Mouse (Mus musculus) MEL (cell line): Measurements from ENCODE around the gene Fbxl5. TPM values are rescaled to one million over a fixed set of nuclear protein-coding genes. Genes with fewer than 3 reads are reported as not detected.
A peak's percentile ranks its signal among the peaks of the same experiment; 100 is the strongest.

Experiments used
- DNase-seq: peaks from one replicate; pipeline ENCODE4 v3.0.0; 2011; ENCODE audit warnings: low read depth, low spot score
- H3K27ac ChIP-seq: 2 replicates; pipeline ENCODE4 v1.5.1; 2012; ENCODE audit warnings: low read depth, mild to moderate bottlenecking, control low read depth, low read length, moderate library complexity; ENCODE audit not compliant: control insufficient read depth
- H3K27me3 ChIP-seq, 2 experiments: fragments of 150-350 bp in 1 of 2; sonication (generic) in 1 of 2; 2 replicates each; pipeline ENCODE4 v1.6.1; 2012; ENCODE audit warnings: low read length in 2 of 2, mild to moderate bottlenecking in 2 of 2, improper control_type of control experiment in 1 of 2, moderate library complexity in 1 of 2; ENCODE audit not compliant: insufficient read depth in 2 of 2, control insufficient read depth in 1 of 2
- H3K36me3 ChIP-seq, 2 experiments: 2 replicates each; pipeline ENCODE4 v1.6.1; 2012 to 2014; ENCODE audit warnings: low read length in 2 of 2, improper control_type of control experiment in 1 of 2, inconsistent platforms in 1 of 2, mild to moderate bottlenecking in 1 of 2; ENCODE audit not compliant: insufficient read depth in 2 of 2, control insufficient read depth in 1 of 2
- H3K4me1 ChIP-seq, 2 experiments: fragments of 150-350 bp in 1 of 2; sonication (generic) in 1 of 2; 2 replicates each; pipeline ENCODE4 v1.6.1; 2012; ENCODE audit warnings: low read length in 2 of 2, improper control_type of control experiment in 1 of 2, mild to moderate bottlenecking in 1 of 2; ENCODE audit not compliant: insufficient read depth in 2 of 2, control insufficient read depth in 1 of 2
- H3K4me3 ChIP-seq, 2 experiments: fragments of 150-350 bp in 1 of 2; sonication (generic) in 1 of 2; 2 replicates each; pipeline ENCODE4 v1.5.1; 2012; ENCODE audit warnings: low read depth in 2 of 2, low read length in 2 of 2, mild to moderate bottlenecking in 2 of 2, moderate library complexity in 2 of 2, control low read depth in 1 of 2, improper control_type of control experiment in 1 of 2; ENCODE audit not compliant: control insufficient read depth in 1 of 2, insufficient read depth in 1 of 2
- H3K79me2 ChIP-seq: 2 replicates; pipeline ENCODE4 v1.6.1; 2012; ENCODE audit warnings: mild to moderate bottlenecking, low read length, moderate library complexity; ENCODE audit not compliant: control insufficient read depth, poor library complexity, insufficient read depth
- H3K9ac ChIP-seq: 2 replicates; pipeline ENCODE4 v1.6.1; 2012; ENCODE audit warnings: low read depth, mild to moderate bottlenecking, control low read depth, low read length, moderate library complexity; ENCODE audit not compliant: control insufficient read depth, poor library complexity, severe bottlenecking
- H3K9me3 ChIP-seq: fragments of 150-350 bp; sonication (generic); replicated peaks from 2 replicates; pipeline ENCODE4 v1.6.1; 2012; ENCODE audit warnings: mild to moderate bottlenecking, low read length, improper control_type of control experiment, moderate library complexity; ENCODE audit not compliant: insufficient read depth
- CHD2 ChIP-seq: IDR thresholded peaks from 2 replicates; pipeline ENCODE4 v1.6.1; 2011; ENCODE audit warnings: low read length, improper control_type of control experiment
- E2F4 ChIP-seq: IDR thresholded peaks from 2 replicates; pipeline ENCODE4 v1.6.1; 2011; ENCODE audit warnings: low read depth, low read length, improper control_type of control experiment, borderline replicate concordance
- ELF1 ChIP-seq: IDR thresholded peaks from 2 replicates; pipeline ENCODE4 v1.6.1; 2014; ENCODE audit warnings: low read depth, mild to moderate bottlenecking, inconsistent platforms, low read length, improper control_type of control experiment, moderate library complexity
- GABPA ChIP-seq: IDR thresholded peaks from 2 replicates; pipeline ENCODE4 v1.6.1; 2012; ENCODE audit warnings: low read depth, mild to moderate bottlenecking, inconsistent platforms, low read length, improper control_type of control experiment, moderate library complexity
- GATA1 ChIP-seq: IDR thresholded peaks from 2 replicates; pipeline ENCODE4 v1.6.1; 2011; ENCODE audit warnings: low read depth, low read length, improper control_type of control experiment
- HCFC1 ChIP-seq: IDR thresholded peaks from 2 replicates; pipeline ENCODE4 v1.6.1; 2012; ENCODE audit warnings: low read depth, mild to moderate bottlenecking, inconsistent platforms, low read length, improper control_type of control experiment, moderate library complexity
- JUND ChIP-seq: IDR thresholded peaks from 2 replicates; pipeline ENCODE4 v1.6.1; 2011; ENCODE audit warnings: low read depth, mild to moderate bottlenecking, improper control_type of control experiment, low read length
- KAT2A ChIP-seq: conservative IDR thresholded peaks from 2 replicates; pipeline ENCODE4 v1.6.1; 2012; ENCODE audit warnings: low read depth, low read length, improper control_type of control experiment, inconsistent platforms
- MEF2A ChIP-seq: IDR thresholded peaks from 2 replicates; pipeline ENCODE4 v1.6.1; 2014; ENCODE audit warnings: low read depth, mild to moderate bottlenecking, inconsistent platforms, low read length, improper control_type of control experiment; ENCODE audit not compliant: poor library complexity, insufficient replicate concordance, severe bottlenecking; ENCODE audit errors: extremely low read depth
- MXI1 ChIP-seq: IDR thresholded peaks from 2 replicates; pipeline ENCODE4 v1.6.1; 2011; ENCODE audit warnings: mild to moderate bottlenecking, low read depth, low read length, improper control_type of control experiment
- MYB ChIP-seq: IDR thresholded peaks from 2 replicates; pipeline ENCODE4 v1.6.1; 2011; ENCODE audit warnings: mild to moderate bottlenecking, low read depth, low read length, improper control_type of control experiment
- NELFE ChIP-seq: IDR thresholded peaks from 2 replicates; pipeline ENCODE4 v1.6.1; 2011; ENCODE audit warnings: low read depth, low read length, improper control_type of control experiment
- POLR2A ChIP-seq, 2 experiments: IDR thresholded peaks; 2 replicates each; pipeline ENCODE4 v1.6.1; 2011 to 2012; ENCODE audit warnings: low read length in 2 of 2, mild to moderate bottlenecking in 2 of 2, control low read depth in 1 of 2, improper control_type of control experiment in 1 of 2, low read depth in 1 of 2, moderate library complexity in 1 of 2; ENCODE audit not compliant: control insufficient read depth in 1 of 2, insufficient read depth in 1 of 2, poor library complexity in 1 of 2
- SIN3A ChIP-seq: IDR thresholded peaks from 2 replicates; pipeline ENCODE4 v1.6.1; 2012; ENCODE audit warnings: low read length, improper control_type of control experiment, inconsistent platforms
- SMC3 ChIP-seq: IDR thresholded peaks from 2 replicates; pipeline ENCODE4 v1.6.1; 2011; ENCODE audit warnings: low read depth, low read length, improper control_type of control experiment
- TAL1 ChIP-seq: IDR thresholded peaks from 2 replicates; pipeline ENCODE4 v1.6.1; 2012; ENCODE audit warnings: mild to moderate bottlenecking, inconsistent platforms, low read length, moderate library complexity, mixed read lengths
- USF1 ChIP-seq: IDR thresholded peaks from 2 replicates; pipeline ENCODE4 v1.6.1; 2014; ENCODE audit warnings: low read depth, mild to moderate bottlenecking, inconsistent platforms, low read length, improper control_type of control experiment, moderate library complexity
- USF2 ChIP-seq, 2 experiments: IDR thresholded peaks; 2 replicates each; pipeline ENCODE4 v1.6.1; 2011 to 2012; ENCODE audit warnings: improper control_type of control experiment in 2 of 2, low read length in 2 of 2, borderline replicate concordance in 1 of 2, inconsistent platforms in 1 of 2, low read depth in 1 of 2, mild to moderate bottlenecking in 1 of 2; ENCODE audit not compliant: insufficient read depth in 1 of 2
- ZC3H11A ChIP-seq: IDR thresholded peaks from 2 replicates; pipeline ENCODE4 v1.6.1; 2012; ENCODE audit warnings: low read depth, mild to moderate bottlenecking, inconsistent platforms, low read length, improper control_type of control experiment
- ZMIZ1 ChIP-seq: IDR thresholded peaks from 2 replicates; pipeline ENCODE4 v1.6.1; 2012; ENCODE audit warnings: low read depth, mild to moderate bottlenecking, inconsistent platforms, low read length, improper control_type of control experiment, moderate library complexity
- ZNF384 ChIP-seq: IDR thresholded peaks from 2 replicates; pipeline ENCODE4 v1.6.1; 2012; ENCODE audit warnings: low read depth, mild to moderate bottlenecking, inconsistent platforms, low read length, improper control_type of control experiment
- polyA plus RNA-seq, 2 experiments: library from polyadenylated mRNA; stranded (reverse) in 1 of 2; unstranded in 1 of 2; fragments of >175 nt in 1 of 2; fragments of >200 nt in 1 of 2; gene quantifications; 2 replicates each; pipeline versions ENCODE4 v1.2.1 to v1.2.4; 2012; ENCODE audit warnings: low replicate concordance in 2 of 2, low read depth in 1 of 2; ENCODE audit not compliant: insufficient read length in 2 of 2, insufficient read depth in 1 of 2, missing spikeins in 1 of 2
- total RNA-seq: library from RNA; depleted of rRNA; stranded (reverse); fragments of 300-350 nt; gene quantifications from 2 replicates; pipeline ENCODE4 v1.2.3, GENCODE M21; 2012

The Fbxl5 gene
- total and polyA plus RNA-seq, 3 experiments = 22.8 to 25.7 TPM; not detected in 1

DNA sequence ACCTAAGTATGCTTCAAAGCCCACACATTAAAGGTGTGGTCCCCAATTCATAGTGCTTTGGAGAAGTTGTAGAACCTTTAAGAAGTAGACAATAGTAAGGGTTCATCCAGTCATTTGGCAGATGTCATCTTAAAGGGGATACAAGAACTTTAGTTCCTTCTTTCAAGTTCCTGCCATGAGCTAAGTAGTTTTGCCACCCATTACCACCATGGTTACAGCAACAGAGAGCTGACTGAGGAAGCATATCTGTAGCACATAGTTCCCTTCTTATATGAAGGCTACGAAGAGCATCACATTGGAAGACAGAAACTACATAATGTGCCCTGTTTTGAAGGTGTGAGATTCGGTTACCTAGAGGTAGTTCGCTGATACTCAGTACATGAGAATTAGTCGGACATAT, 34.8 kb downstream of the Fbxl5 start:
- Histone ChIP-seq H3K9me3 (no peaks in the 10 kb centered on the region), H3K4me3 (no peak overlapping the region), H3K36me3 (peaks cover 0 to 6% of the 10 kb centered on the region in 2 experiments; a peak in 2 of 4 replicates), H3K27me3 (no peaks in the 10 kb centered on the region), H3K9ac (no peak overlapping the region), H3K27ac (no peak overlapping the region), H3K79me2 (peaks cover 7% of the 10 kb centered on the region), H3K4me1 (peaks cover 4% of the 10 kb centered on the region in 2 experiments; a peak in 3 of 4 replicates)
- peak; percentile 55 for DNase-seq
- TF ChIP-seq MYB (no peak), ZMIZ1 (no peak), MXI1 (no peak), JUND (no peak), ELF1 (no peak), POLR2A (IDR thresholded peaks at IDR 0.05; ENCODE audit: control insufficient read depth in 1 of 2, insufficient read depth in 1 of 2, low read depth in 1 of 2, low read length in 2 of 2, poor library complexity in 1 of 2) (no peak)

DNA sequence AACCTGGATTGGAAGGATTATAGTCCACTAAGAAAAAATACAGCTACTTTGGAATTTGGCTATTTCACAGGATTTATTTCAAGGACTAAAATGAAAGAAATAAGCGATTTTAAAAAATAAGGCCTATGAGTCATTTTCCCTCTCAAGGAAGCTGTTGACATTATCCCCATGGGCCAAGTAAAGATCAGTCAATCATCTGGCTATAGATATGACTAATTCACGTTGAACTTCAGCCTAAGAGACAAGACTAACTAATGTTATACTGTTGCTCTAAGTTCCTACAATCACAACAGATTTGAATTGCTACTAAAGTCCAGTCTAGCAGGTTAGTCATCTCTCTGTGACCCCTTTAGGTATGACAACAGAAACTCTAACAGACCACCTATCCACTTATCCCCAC, 37.4 kb downstream of the Fbxl5 start:
- Histone ChIP-seq H3K27ac (no peak overlapping the region), H3K9me3 (no peaks in the 10 kb centered on the region), H3K79me2 (peaks cover 23% of the 10 kb centered on the region), H3K9ac (no peak overlapping the region), H3K4me1 (peaks cover 17% of the 10 kb centered on the region in 2 experiments), H3K36me3 (peaks cover 0 to 20% of the 10 kb centered on the region in 2 experiments; a peak in 2 of 4 replicates), H3K27me3 (no peaks in the 10 kb centered on the region), H3K4me3 (no peak overlapping the region)
- DNase-seq = no peak
- TF ChIP-seq HCFC1 = no peak
- TF ChIP-seq GATA1 = no peak
- TF ChIP-seq E2F4 = no peak
- no peak for TF ChIP-seq SIN3A
- no peak for TF ChIP-seq GABPA
- TF ChIP-seq POLR2A (IDR thresholded peaks at IDR 0.05; ENCODE audit: control insufficient read depth in 1 of 2, insufficient read depth in 1 of 2, low read depth in 1 of 2, low read length in 2 of 2, poor library complexity in 1 of 2) = no peak
- no peak for TF ChIP-seq KAT2A
- no peak for TF ChIP-seq MEF2A
- no peak for TF ChIP-seq USF1
- no peak for TF ChIP-seq CHD2
- no peak for TF ChIP-seq JUND
- no peak for TF ChIP-seq NELFE
- no peak for TF ChIP-seq MXI1
- TF ChIP-seq TAL1 = no peak
- TF ChIP-seq SMC3 = no peak
- TF ChIP-seq USF2 (IDR thresholded peaks at IDR 0.05; ENCODE audit: borderline replicate concordance in 1 of 2, insufficient read depth in 1 of 2, low read depth in 1 of 2, low read length in 2 of 2) = no peak
- TF ChIP-seq ZNF384 = no peak
- TF ChIP-seq ZC3H11A = no peak
